Mouse (Mus musculus) heart, postnatal 0 days (tissue): ENCODE results near the gene Prom2. TPM values are rescaled to one million over a fixed set of nuclear protein-coding genes. Genes with fewer than 3 reads are reported as not detected.
A peak's percentile ranks its signal among the peaks of the same experiment; 100 is the strongest.

ENCODE experiments used
- ATAC-seq: fragments of 200-750 bp; cut with Nextera tagmentation; 2 replicates; pipeline ENCODE4 v1.8.0; 2017; ENCODE audit warnings: low read depth, moderate number of reproducible peaks, moderate library complexity; ENCODE audit not compliant: insufficient read depth
- DNase-seq: peaks from one replicate; pipeline ENCODE4 v3.0.0-alpha.2; 2016; ENCODE audit warnings: low spot score
- H3K27ac ChIP-seq: fragments of 300-500 bp; sonication (generic); 2 replicates; pipeline ENCODE4 v1.5.1; 2014; ENCODE audit warnings: low read depth, mild to moderate bottlenecking
- H3K27me3 ChIP-seq: fragments of 300-500 bp; sonication (generic); 2 replicates; pipeline ENCODE4 v1.6.1; 2014; ENCODE audit warnings: low read length, mixed read lengths; ENCODE audit not compliant: control insufficient read depth, insufficient read depth
- H3K36me3 ChIP-seq: fragments of 300-500 bp; sonication (generic); replicated peaks from 2 replicates; pipeline ENCODE4 v1.6.1; 2014; ENCODE audit warnings: low read length, mixed read lengths; ENCODE audit not compliant: control insufficient read depth, insufficient read depth
- H3K4me1 ChIP-seq: fragments of 300-500 bp; sonication (generic); 2 replicates; pipeline ENCODE4 v1.6.1; 2014; ENCODE audit warnings: antibody characterized with exemption; ENCODE audit not compliant: control insufficient read depth, insufficient read depth
- H3K4me2 ChIP-seq: fragments of 300-500 bp; sonication (generic); 2 replicates; pipeline ENCODE4 v1.6.1; 2014; ENCODE audit warnings: low read depth, mild to moderate bottlenecking, low read length, moderate library complexity
- H3K4me3 ChIP-seq: fragments of 300-500 bp; sonication (generic); 2 replicates; pipeline ENCODE4 v1.5.1; 2014; ENCODE audit warnings: low read depth, low read length
- H3K9ac ChIP-seq: fragments of 300-500 bp; sonication (generic); replicated peaks from 2 replicates; pipeline ENCODE4 v1.6.1; 2014; ENCODE audit warnings: low read depth, low read length, mixed read lengths
- H3K9me3 ChIP-seq: fragments of 300-500 bp; sonication (generic); replicated peaks from 2 replicates; pipeline ENCODE4 v1.6.1; 2016; ENCODE audit warnings: low read length; ENCODE audit not compliant: control insufficient read depth
- CTCF ChIP-seq: IDR thresholded peaks from 2 replicates; pipeline ENCODE4 v1.5.1; 2016; ENCODE audit warnings: antibody characterized with exemption, control low read depth, low read depth
- EP300 ChIP-seq: IDR thresholded peaks from 2 replicates; pipeline ENCODE4 v1.6.1; 2016; ENCODE audit warnings: antibody characterized with exemption, low read depth
- WGBS: fragments of 180-500 bp; shearing (Covaris S2); extraction: QIAGEN DNeasy Blood & Tissue Kit; methylation state at CpG from one replicate; pipeline ENCODE4 v1.1.7; 2014; 5-methylcytosine and 5-hydroxymethylcytosine counted together
- polyA plus RNA-seq: library from polyadenylated mRNA; unstranded; fragments of >200 nt; fragmentation: Nextera tagmentation; extraction: Ambion mirVana; gene quantifications from 2 replicates; pipeline ENCODE4 v1.2.1, GENCODE M21; 2015
- total RNA-seq: library from RNA; depleted of rRNA; stranded (reverse); fragments of >200 nt; gene quantifications from 2 replicates; pipeline ENCODE4 v1.2.3, GENCODE M21; 2014; ENCODE audit warnings: low replicate concordance; rRNA removed

Prom2 gene
- 0.04 and 6.0 TPM in 2 replicates for total RNA-seq
- polyA plus RNA-seq, result 0.03 and 0.08 TPM in 2 replicates

- no peak for ATAC-seq
- Histone ChIP-seq H3K4me2 (no peak within 1 kb of the TSS), H3K9ac (no peak within 1 kb of the TSS), H3K4me1 (no peaks in the 10 kb centered on the region), H3K27me3 (peaks cover 61% of the 10 kb centered on the region), H3K9me3 (no peaks in the 10 kb centered on the region), H3K36me3 (no peaks in the 10 kb centered on the region), H3K27ac (no peak within 1 kb of the TSS), H3K4me3 (0 out of 2 replicates have a peak within 1 kb of the TSS, but pooled peaks have one; percentile 13)
- no peak for DNase-seq
- WGBS, result 3% methylated on average over 29 of the region's 29 CpGs
- no peak for TF ChIP-seq CTCF
- TF ChIP-seq EP300, result no peak
These were observed at the start of gene Prom2 for GRCm38 (mm10) chr2:127541185-127541584. Gene Prom2, minus strand, starts transcription at chr2:127541467.

- no peak overlapping the region for H3K9ac ChIP-seq
- WGBS, result 61% methylated on average over 4 of the region's 4 CpGs
- H3K27me3 ChIP-seq, result no peaks in the 10 kb centered on the region
- TF ChIP-seq CTCF (peak; percentile 23), EP300 (no peak)
- H3K4me1 ChIP-seq, result peaks cover 6% of the 10 kb centered on the region; the same call in 1 of the 2 replicates
- ATAC-seq (no peak), DNase-seq (peak; percentile 17)
- H3K9me3 ChIP-seq, result no peaks in the 10 kb centered on the region
- no peak overlapping the region for H3K4me3 ChIP-seq
- H3K27ac ChIP-seq, result no peak overlapping the region
- H3K4me2 ChIP-seq, result peak overlapping the region; percentile 20; the same call in 1 of the 2 replicates
- H3K36me3 ChIP-seq, result peaks cover 47% of the 10 kb centered on the region
These were observed 49.6 kb upstream of the Prom2 start for GRCm38 (mm10) chr2:127590840-127591239.

- WGBS, result 67% methylated on average over 15 of the region's 15 CpGs
These were observed 48.9 kb upstream of the Prom2 start for GRCm38 (mm10) chr2:127590204-127590603.

GRCm38 (mm10) chr2:127588897-127589296, 47.6 kb upstream of the Prom2 start:
- peaks cover 27% of the 10 kb centered on the region for H3K36me3 ChIP-seq
- peaks cover 16% of the 10 kb centered on the region for H3K4me1 ChIP-seq
- no peaks in the 10 kb centered on the region for H3K9me3 ChIP-seq
- no peak overlapping the region for H3K4me3 ChIP-seq
- H3K27ac ChIP-seq, result no peak overlapping the region
- H3K9ac ChIP-seq, result no peak overlapping the region
- DNase-seq (no peak), ATAC-seq (no peak)
- H3K27me3 ChIP-seq, result no peaks in the 10 kb centered on the region
- TF ChIP-seq CTCF (no peak), EP300 (no peak)
- WGBS, result 91% methylated on average over 9 of the region's 9 CpGs
- H3K4me2 ChIP-seq, result no peak overlapping the region

More at GRCm38 (mm10) chr2:127590204-127590603, 48.9 kb upstream of the Prom2 start:
- Histone ChIP-seq H3K9me3 (no peaks in the 10 kb centered on the region), H3K27me3 (no peaks in the 10 kb centered on the region), H3K9ac (no peak overlapping the region), H3K27ac (no peak overlapping the region), H3K4me2 (peak overlapping the region; percentile 20; the same call in 1 of the 2 replicates), H3K4me3 (no peak overlapping the region), H3K4me1 (peaks cover 6% of the 10 kb centered on the region; the same call in 1 of the 2 replicates), H3K36me3 (peaks cover 40% of the 10 kb centered on the region)
- TF ChIP-seq CTCF (no peak), EP300 (no peak)
- no peak for ATAC-seq
- no peak for DNase-seq

- no peak; the same call in 1 of the 2 replicates for ATAC-seq
- WGBS, result under 1% methylated on average over 22 of the region's 22 CpGs
- Histone ChIP-seq H3K9ac (peak overlapping the region; percentile 93), H3K27me3 (no peaks in the 10 kb centered on the region), H3K9me3 (no peaks in the 10 kb centered on the region), H3K27ac (peak overlapping the region; percentile 86), H3K4me1 (peaks cover 17% of the 10 kb centered on the region), H3K4me2 (peak overlapping the region; percentile 83), H3K36me3 (peaks cover 16% of the 10 kb centered on the region), H3K4me3 (peak overlapping the region; percentile 94)
- DNase-seq, result no peak
- TF ChIP-seq EP300 (no peak), CTCF (no peak)
These were observed 46.2 kb upstream of the Prom2 start for GRCm38 (mm10) chr2:127587514-127587844.
